Mouse (Mus musculus): ENCODE measurements around the gene Stxbp4. TPM values are rescaled to one million over a fixed set of nuclear protein-coding genes. Genes with fewer than 3 reads are reported as not detected.

Gene Stxbp4
- polyA plus RNA-seq (2015; fragmentation: Nextera tagmentation; extraction: Ambion mirVana), result 10.9 and 13.6 TPM in 2 replicates

- Histone ChIP-seq H3K27me3 (ENCODE audit: insufficient read depth, low read length) (no peaks in the 10 kb centered on the region), H3K27ac (peak within 1 kb of the TSS; percentile 83), H3K4me2 (ENCODE audit: low read length) (peak within 1 kb of the TSS; percentile 75), H3K9ac (ENCODE audit: low read depth, low read length) (peak within 1 kb of the TSS; percentile 89), H3K4me3 (replicated peaks; ENCODE audit: low read depth, low read length) (peak within 1 kb of the TSS; percentile 69), H3K4me1 (replicated peaks; ENCODE audit: insufficient read depth, low read length) (peaks cover 4% of the 10 kb centered on the region), H3K36me3 (ENCODE audit: insufficient read depth, low read length) (0 out of 2 replicates have a peak, but pooled peaks cover 3% of the 10 kb centered on the region), H3K9me3 (replicated peaks; ENCODE audit: low read length) (no peaks in the 10 kb centered on the region)
- peak; percentile 51; the same call in 1 of the 2 replicates for TF ChIP-seq CTCF (IDR thresholded peaks at IDR 0.05; ENCODE audit: low read depth)
- peak; percentile 97 for ATAC-seq (replicated peaks; ENCODE audit: low FRiP score, low read depth)
- DNase-seq (ENCODE audit: low spot score), result peak; percentile 97
- WGBS, result under 1% methylated on average over 45 of the region's 48 CpGs
These were observed at the start of gene Stxbp4, which contains the start of gene Cox11 for GRCm38 (mm10) chr11:90637440-90638311. TSS of gene Stxbp4 (minus strand) at chr11:90638084. TSS of gene Cox11 (plus strand) at chr11:90638173.

GRCm38 (mm10) chr11:90687040-90687439 is 49.2 kb upstream of the Stxbp4 start:
- peak overlapping the region; percentile 65 for H3K4me3 ChIP-seq (replicated peaks; ENCODE audit: low read depth, low read length)
- H3K9ac ChIP-seq (ENCODE audit: low read depth, low read length), result peak overlapping the region; percentile 59
- no peaks in the 10 kb centered on the region for H3K9me3 ChIP-seq (replicated peaks; ENCODE audit: low read length)
- no peak for TF ChIP-seq CTCF (IDR thresholded peaks at IDR 0.05; ENCODE audit: low read depth)
- H3K4me1 ChIP-seq (replicated peaks; ENCODE audit: insufficient read depth, low read length), result 0 out of 2 replicates have a peak, but pooled peaks cover 7% of the 10 kb centered on the region
- H3K4me2 ChIP-seq (ENCODE audit: low read length), result peak overlapping the region; percentile 85
- WGBS, result 2% methylated on average over 17 of the region's 17 CpGs
- ATAC-seq (replicated peaks; ENCODE audit: low FRiP score, low read depth) (peak; percentile 18; the same call in 1 of the 2 replicates), DNase-seq (ENCODE audit: low spot score) (no peak)
- no peaks in the 10 kb centered on the region for H3K36me3 ChIP-seq (ENCODE audit: insufficient read depth, low read length)
- H3K27ac ChIP-seq, result no peak overlapping the region
- no peaks in the 10 kb centered on the region for H3K27me3 ChIP-seq (ENCODE audit: insufficient read depth, low read length)

- no peak for DNase-seq (ENCODE audit: low spot score)
- 71% methylated on average over 13 of the region's 13 CpGs for WGBS
- no peak overlapping the region for H3K27ac ChIP-seq
- ATAC-seq (replicated peaks; ENCODE audit: low FRiP score, low read depth), result no peak
- no peak for TF ChIP-seq CTCF (IDR thresholded peaks at IDR 0.05; ENCODE audit: low read depth)
- H3K4me2 ChIP-seq (ENCODE audit: low read length), result peak overlapping the region; percentile 85
- H3K4me1 ChIP-seq (replicated peaks; ENCODE audit: insufficient read depth, low read length), result 0 out of 2 replicates have a peak, but pooled peaks cover 7% of the 10 kb centered on the region
- H3K9me3 ChIP-seq (replicated peaks; ENCODE audit: low read length), result no peaks in the 10 kb centered on the region
- H3K4me3 ChIP-seq (replicated peaks; ENCODE audit: low read depth, low read length), result peak overlapping the region; percentile 65
- H3K9ac ChIP-seq (ENCODE audit: low read depth, low read length), result peak overlapping the region; percentile 59
- no peaks in the 10 kb centered on the region for H3K36me3 ChIP-seq (ENCODE audit: insufficient read depth, low read length)
- no peaks in the 10 kb centered on the region for H3K27me3 ChIP-seq (ENCODE audit: insufficient read depth, low read length)
These were observed 48.6 kb upstream of the Stxbp4 start for GRCm38 (mm10) chr11:90686287-90687025.

DNA sequence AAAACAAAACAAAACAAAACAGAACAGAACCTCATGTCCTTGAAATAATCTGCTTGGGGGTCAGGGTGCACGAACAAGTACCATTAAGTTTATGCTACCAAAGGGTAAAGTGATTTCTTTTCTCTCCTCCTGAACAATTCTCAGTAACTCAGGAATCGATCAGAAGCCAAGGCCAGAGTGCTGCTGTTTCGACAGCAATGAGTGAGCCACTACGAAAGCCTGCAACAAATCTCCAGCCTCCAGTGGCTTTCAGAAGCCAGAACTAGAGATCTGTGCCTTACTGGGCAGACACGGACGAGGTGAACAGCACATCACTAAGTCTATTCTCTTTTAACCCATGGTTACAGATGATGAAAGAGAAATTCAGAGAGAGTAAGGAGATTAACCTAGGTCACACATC is 47.3 kb upstream of the Stxbp4 start:
- ATAC-seq (replicated peaks; ENCODE audit: low FRiP score, low read depth) (no peak), DNase-seq (ENCODE audit: low spot score) (no peak)
- no peak overlapping the region for H3K9ac ChIP-seq (ENCODE audit: low read depth, low read length)
- no peak overlapping the region for H3K4me2 ChIP-seq (ENCODE audit: low read length)
- 0 out of 2 replicates have a peak, but pooled peaks cover 7% of the 10 kb centered on the region for H3K4me1 ChIP-seq (replicated peaks; ENCODE audit: insufficient read depth, low read length)
- 0 out of 2 replicates have a peak, but pooled peaks cover 3% of the 10 kb centered on the region for H3K36me3 ChIP-seq (ENCODE audit: insufficient read depth, low read length)
- H3K9me3 ChIP-seq (replicated peaks; ENCODE audit: low read length), result no peaks in the 10 kb centered on the region
- no peaks in the 10 kb centered on the region for H3K27me3 ChIP-seq (ENCODE audit: insufficient read depth, low read length)
- 63% methylated on average over 6 of the region's 6 CpGs for WGBS
- no peak overlapping the region for H3K27ac ChIP-seq
- TF ChIP-seq CTCF (IDR thresholded peaks at IDR 0.05; ENCODE audit: low read depth), result no peak
- H3K4me3 ChIP-seq (replicated peaks; ENCODE audit: low read depth, low read length), result no peak overlapping the region

- ATAC-seq (replicated peaks; ENCODE audit: low FRiP score, low read depth) (no peak), DNase-seq (ENCODE audit: low spot score) (no peak)
- H3K4me3 ChIP-seq (replicated peaks; ENCODE audit: low read depth, low read length), result no peak overlapping the region
- no peak for TF ChIP-seq CTCF (IDR thresholded peaks at IDR 0.05; ENCODE audit: low read depth)
- 0 out of 2 replicates have a peak, but pooled peaks cover 3% of the 10 kb centered on the region for H3K36me3 ChIP-seq (ENCODE audit: insufficient read depth, low read length)
- no peak overlapping the region for H3K9ac ChIP-seq (ENCODE audit: low read depth, low read length)
- no peaks in the 10 kb centered on the region for H3K27me3 ChIP-seq (ENCODE audit: insufficient read depth, low read length)
- H3K4me2 ChIP-seq (ENCODE audit: low read length), result no peak overlapping the region
- no peak overlapping the region for H3K27ac ChIP-seq
- 0 out of 2 replicates have a peak, but pooled peaks cover 7% of the 10 kb centered on the region for H3K4me1 ChIP-seq (replicated peaks; ENCODE audit: insufficient read depth, low read length)
- WGBS, result 36% methylated on average over 6 of the region's 6 CpGs
- H3K9me3 ChIP-seq (replicated peaks; ENCODE audit: low read length), result no peaks in the 10 kb centered on the region
These were observed 46.9 kb upstream of the Stxbp4 start for GRCm38 (mm10) chr11:90684765-90685164.

GRCm38 (mm10) chr11:90681171-90681570 is 43.3 kb upstream of the Stxbp4 start:
- ATAC-seq (replicated peaks; ENCODE audit: low FRiP score, low read depth), result no peak
- no peak for DNase-seq (ENCODE audit: low spot score)
- no peaks in the 10 kb centered on the region for H3K4me1 ChIP-seq (replicated peaks; ENCODE audit: insufficient read depth, low read length)
- no peak overlapping the region for H3K27ac ChIP-seq
- H3K9me3 ChIP-seq (replicated peaks; ENCODE audit: low read length), result no peaks in the 10 kb centered on the region
- no peak overlapping the region for H3K4me3 ChIP-seq (replicated peaks; ENCODE audit: low read depth, low read length)
- H3K27me3 ChIP-seq (ENCODE audit: insufficient read depth, low read length), result no peaks in the 10 kb centered on the region
- no peak for TF ChIP-seq CTCF (IDR thresholded peaks at IDR 0.05; ENCODE audit: low read depth)
- H3K4me2 ChIP-seq (ENCODE audit: low read length), result no peak overlapping the region
- H3K9ac ChIP-seq (ENCODE audit: low read depth, low read length), result no peak overlapping the region
- H3K36me3 ChIP-seq (ENCODE audit: insufficient read depth, low read length), result 0 out of 2 replicates have a peak, but pooled peaks cover 3% of the 10 kb centered on the region

Measured in kidney, postnatal 0 days (tissue).